Mouse (Mus musculus) right cerebral cortex, postnatal 36 days (tissue): ENCODE measurements around the gene Atxn7l1.

Experiments
- DNase-seq, 2 experiments: peaks; one replicate each; pipeline ENCODE4 v3.0.0; 2022; ENCODE audit warnings: low spot score in 2 of 2, mixed read lengths in 1 of 2

The Atxn7l1 gene

GRCm38 (mm10) chr12:33322547-33322946 is 175.1 kb downstream of the Atxn7l1 start:
- DNase-seq, result no peak

DNA sequence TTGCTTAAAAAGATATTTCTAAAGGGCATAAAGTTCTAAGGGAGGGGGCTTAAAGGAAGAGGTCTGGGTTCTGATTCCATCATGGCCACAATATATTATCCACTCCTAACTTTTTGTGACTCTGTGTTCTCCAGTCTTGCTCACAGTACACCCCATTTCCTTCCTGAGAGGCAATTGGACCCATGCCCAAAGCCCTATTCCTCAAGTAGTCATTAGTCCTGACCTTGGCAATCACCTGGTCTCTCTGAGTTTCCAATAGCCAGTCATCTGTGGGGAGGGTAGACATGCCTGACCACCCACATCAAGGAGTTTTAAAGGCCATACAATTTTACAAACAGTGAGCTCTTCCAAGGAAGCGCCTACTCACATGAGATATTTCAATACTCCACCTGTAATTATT is 176.3 kb downstream of the Atxn7l1 start:
- no peak for DNase-seq

DNA sequence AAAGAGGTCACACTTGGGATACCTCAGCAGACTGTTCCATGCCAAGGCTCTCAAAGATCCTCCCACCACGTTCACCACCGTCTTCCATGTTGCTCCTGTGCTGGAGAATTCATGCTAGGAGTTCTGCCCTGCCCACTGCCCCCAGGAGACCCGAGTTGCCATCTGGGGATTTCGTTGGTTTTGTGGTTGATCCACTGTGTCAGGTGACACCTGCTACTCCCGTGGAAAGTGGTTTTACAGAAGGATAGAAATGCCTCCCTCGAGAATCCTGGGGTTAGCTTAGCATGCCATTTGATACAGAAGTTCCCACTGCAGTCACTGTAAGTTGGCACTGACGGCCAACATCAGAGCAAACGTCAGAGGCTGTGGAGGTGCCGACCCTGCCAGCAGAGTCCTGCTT is 177.9 kb downstream of the Atxn7l1 start:
- no peak for DNase-seq

- DNase-seq, result no peak
These were observed 184.6 kb downstream of the Atxn7l1 start for GRCm38 (mm10) chr12:33332046-33332445.

- DNase-seq, result no peak
These were observed 185.3 kb downstream of the Atxn7l1 start for GRCm38 (mm10) chr12:33332796-33333195.

GRCm38 (mm10) chr12:33333914-33334313 is 186.4 kb downstream of the Atxn7l1 start:
- DNase-seq, result peak; percentile 79 to 80

GRCm38 (mm10) chr12:33334511-33334910 is 187.0 kb downstream of the Atxn7l1 start:
- no peak for DNase-seq

- DNase-seq, result no peak
These were observed 187.5 kb downstream of the Atxn7l1 start for GRCm38 (mm10) chr12:33334951-33335350.

DNA sequence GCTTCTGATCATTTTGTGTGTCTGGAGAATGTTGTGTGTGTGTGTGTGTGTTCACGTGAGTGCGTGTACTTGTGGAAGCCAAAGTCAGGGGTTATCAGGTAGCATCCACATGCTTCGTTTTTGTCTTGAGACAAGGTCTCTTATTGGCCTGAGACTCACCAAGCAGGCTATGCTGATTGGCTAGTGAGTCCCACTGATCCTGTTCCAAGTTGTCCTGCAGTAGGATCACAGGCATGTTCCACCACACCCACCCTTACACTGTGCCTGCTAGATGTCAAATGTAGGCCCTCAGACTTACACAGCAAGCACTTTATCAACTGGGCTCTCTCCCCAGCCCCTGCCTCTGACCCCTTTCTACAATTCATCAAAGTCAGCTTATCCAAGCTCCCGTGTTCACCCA is 187.9 kb downstream of the Atxn7l1 start:
- DNase-seq, result no peak

DNA sequence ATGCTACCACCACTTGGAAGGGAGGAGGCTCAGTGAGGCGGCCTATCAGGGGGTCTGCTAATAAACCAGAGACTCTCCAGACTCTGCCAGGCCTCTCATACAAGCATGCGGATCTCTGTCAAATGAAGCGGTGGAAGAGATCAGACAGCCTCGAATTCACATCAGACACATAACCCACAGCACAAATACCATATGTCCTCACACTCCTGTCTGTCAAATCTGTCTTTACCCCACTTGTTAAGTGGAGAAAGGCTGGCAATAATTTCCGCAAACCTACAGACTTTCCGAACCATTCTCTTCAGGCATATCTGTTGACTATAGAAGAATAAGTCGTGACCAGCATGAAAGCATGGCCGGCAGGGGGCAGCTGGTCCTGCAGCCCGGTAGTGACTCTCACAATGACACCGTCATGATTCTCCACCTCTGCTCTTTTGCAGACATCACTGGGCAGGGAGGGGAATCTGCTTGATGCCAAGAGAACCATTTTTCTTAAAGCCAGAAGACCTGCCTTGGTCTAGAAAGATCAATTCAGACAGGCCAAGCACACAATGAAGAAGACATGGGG is 189.2 kb downstream of the Atxn7l1 start:
- DNase-seq, result no peak

DNA sequence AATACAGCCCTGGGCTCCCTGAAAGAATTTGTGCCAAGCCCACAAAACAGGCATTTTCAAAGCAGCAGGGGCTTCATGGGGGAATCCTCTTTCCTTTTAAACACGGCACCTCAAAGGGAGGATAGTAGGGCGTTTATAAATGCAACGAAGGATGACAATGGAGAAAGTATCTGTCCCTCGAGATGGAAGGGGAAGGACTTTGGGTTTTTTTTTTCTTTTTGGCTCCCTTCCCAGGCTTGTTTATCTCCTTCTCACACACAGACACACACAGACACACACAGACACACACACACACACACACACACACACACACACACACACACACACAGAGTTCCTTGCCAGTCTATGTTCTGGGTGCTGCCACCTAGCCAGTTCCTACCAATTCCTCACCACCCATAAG is 189.8 kb downstream of the Atxn7l1 start:
- DNase-seq, result no peak

GRCm38 (mm10) chr12:33338170-33338569 is 190.7 kb downstream of the Atxn7l1 start:
- DNase-seq, result no peak

DNA sequence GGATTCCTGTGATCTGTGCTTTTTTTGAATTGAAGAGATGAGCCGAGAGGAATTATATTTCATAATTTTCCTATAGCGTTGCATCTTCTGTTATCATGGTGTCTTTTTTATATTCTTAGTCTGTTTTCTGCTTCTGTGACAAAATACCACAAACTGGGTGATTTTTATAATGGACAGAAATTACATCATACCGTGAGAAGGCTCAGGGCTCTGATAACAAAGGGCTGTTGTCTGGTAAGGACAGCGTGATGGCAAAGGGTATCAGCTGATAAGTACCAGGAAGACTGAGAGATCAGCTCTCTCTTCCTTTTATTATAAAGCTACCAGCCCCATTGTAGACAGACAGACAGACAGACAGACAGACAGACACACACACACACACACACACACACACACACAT is 192.3 kb downstream of the Atxn7l1 start:
- no peak for DNase-seq

GRCm38 (mm10) chr12:33340698-33341097 is 193.2 kb downstream of the Atxn7l1 start:
- no peak for DNase-seq

DNA sequence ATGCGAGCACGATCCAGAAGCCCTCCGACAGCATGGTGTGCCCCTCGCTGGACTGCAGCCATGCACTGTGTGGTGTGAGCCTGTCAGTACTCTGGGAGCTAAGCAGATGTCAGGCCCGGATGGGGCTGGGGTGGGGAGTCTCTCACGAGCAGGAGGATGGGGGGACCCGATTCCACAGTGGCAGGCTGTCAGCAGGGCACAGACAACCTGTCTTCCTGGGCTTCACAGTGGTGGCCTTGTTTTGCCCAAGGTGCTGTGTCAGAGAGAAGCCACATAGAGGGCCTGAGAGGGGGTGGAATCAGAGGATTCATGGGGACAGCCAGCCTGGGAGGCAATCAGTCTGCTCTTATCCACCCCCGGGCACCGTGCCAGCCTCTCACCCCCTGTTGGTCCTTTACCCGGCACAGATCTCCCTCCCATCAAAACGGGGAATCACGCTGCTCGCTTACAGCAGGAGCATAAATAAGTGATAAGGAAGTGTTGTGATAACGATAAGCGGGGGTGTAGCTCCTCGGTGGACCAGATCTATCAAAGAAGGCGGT is 193.9 kb downstream of the Atxn7l1 start:
- DNase-seq, result peak in 1 of 2 experiments; percentile 51

DNA sequence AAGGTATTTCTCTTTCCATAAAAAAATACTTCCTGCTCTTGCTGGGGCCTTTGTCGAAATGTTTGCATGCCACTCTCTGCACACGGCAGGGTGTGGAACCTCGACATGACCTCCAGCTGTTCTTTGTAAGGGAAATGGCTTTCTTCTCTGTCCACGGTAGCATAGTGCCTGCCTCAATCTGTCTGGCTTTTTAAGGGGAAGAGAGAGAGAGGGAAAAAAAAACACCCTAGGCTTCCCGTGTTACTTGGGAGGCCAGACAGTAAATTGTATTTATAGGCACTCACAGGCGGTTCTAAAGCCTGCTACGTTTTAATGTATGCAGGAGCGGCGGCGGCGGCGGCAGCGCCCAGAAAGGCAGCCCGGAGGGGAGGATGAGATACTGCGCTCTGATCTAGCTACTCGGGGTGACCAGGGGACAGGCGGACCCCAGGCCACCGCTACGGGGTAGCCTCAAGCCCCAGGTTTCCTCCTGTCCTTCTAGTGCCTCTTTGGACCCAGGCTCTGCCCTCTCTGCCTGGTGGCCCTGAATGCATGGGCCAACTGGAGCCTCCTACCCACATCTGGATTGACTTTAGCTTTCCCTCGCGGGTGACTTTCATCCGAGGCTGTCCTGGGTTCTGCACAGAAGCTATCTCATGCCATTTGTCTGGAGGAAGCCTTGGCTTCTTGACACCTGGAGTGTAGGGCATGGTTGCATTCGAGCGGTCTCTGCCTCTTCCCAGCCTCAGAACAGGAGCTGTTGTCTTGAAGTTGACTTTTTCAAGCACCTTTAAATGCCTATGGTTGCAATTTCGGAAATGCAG is 197.7 kb downstream of the Atxn7l1 start:
- DNase-seq, result peak; percentile 32 to 43

DNA sequence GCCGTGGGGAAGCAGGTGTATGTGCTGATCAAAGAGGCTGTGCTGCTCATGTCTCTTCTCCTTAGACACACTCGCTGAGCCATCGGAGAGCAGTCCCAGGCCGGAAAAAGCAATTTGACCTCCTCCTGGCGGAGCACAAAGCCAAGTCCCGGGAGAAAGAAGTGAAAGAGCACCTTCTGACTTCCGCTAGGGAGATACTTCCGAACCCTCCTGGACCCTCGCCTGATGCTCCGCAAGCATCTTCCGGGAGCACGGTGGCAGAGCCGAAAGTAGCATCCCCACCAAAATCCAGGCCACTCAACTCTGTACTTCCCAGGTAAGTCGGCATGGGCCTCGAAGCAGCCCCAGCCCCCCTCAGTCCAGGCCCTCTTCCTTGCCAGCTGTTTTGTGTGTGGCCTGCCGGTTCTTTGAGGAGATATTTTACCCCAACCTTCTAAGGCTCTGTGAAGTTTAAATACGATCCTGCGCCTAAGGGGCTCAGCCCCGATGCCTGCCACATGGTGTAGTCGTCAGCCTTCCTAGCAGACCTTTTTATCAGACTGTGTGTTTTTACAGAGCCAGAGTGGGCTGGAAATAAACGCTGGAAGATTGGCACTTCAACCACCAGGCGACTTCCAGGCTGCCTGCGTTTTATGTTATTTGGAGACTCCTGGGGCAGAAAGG is 198.4 kb downstream of the Atxn7l1 start:
- DNase-seq, result no peak

GRCm38 (mm10) chr12:33352671-33353070 is 205.2 kb downstream of the Atxn7l1 start:
- no peak for DNase-seq

DNA sequence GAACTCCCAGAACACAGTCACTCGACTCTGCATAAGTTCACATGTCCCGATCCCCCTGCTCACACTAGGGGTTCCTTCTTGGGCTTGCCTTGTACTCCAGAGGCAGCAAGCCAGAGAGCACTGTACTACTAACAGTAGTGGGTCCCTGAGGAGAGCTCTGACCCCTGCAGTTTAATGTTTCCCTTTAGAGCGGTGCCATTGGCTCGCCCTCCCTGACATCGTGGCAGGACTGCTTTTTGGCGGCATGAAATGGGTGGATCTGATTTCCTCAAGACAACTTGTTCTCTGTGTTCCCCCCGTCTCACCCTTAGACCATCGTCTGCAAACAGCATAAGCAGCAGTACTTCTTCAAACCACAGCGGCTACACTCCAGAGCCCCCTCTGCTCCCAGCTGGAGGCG is 210.9 kb downstream of the Atxn7l1 start:
- DNase-seq, result no peak

- no peak for DNase-seq
These were observed 211.7 kb downstream of the Atxn7l1 start for GRCm38 (mm10) chr12:33359209-33359608.

- DNase-seq, result no peak
These were observed 212.5 kb downstream of the Atxn7l1 start for GRCm38 (mm10) chr12:33359878-33360482.

DNA sequence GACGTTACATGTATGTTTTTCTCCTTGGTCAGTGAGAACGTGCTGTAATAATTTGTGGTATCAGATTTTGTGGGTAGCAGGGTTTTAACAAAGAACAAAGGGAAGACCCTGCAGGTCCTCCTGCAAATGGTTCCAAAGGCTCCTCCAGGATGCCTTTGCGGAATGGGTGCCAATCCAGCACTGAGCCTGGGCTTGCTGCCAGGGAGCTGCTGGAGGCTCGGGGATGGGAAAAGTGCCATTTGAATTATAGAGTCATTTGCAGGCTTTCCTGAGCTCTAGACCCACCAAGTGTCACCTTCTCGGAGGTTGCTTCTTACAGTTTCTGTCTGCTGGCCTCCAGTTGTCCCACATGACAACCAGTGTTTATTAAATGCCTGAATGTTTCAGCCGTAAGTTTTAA is 213.2 kb downstream of the Atxn7l1 start:
- peak; percentile 66 to 67 for DNase-seq
